Mouse (Mus musculus) C2C12 (cell line): ENCODE results near the gene Tuba1a. TPM values are rescaled to one million over a fixed set of nuclear protein-coding genes. Genes with fewer than 3 reads are reported as not detected.

Experiments used
- H3K27me3 ChIP-seq: one replicate; pipeline ENCODE4 v1.6.1; 2011; ENCODE audit not compliant: control insufficient read depth, insufficient read depth, insufficient read length
- H3K36me3 ChIP-seq: one replicate; pipeline ENCODE4 v1.6.1; 2011; ENCODE audit not compliant: control insufficient read depth, insufficient read depth
- H3K4me3 ChIP-seq: one replicate; pipeline ENCODE4 v1.5.1; 2011; ENCODE audit warnings: mild to moderate bottlenecking, control low read depth; ENCODE audit not compliant: poor library complexity, insufficient read depth, severe bottlenecking
- H3K79me2 ChIP-seq: one replicate; pipeline ENCODE4 v1.6.1; 2011; ENCODE audit not compliant: control insufficient read depth, insufficient read depth
- H3K79me3 ChIP-seq: one replicate; pipeline ENCODE4 v1.6.1; 2011; ENCODE audit warnings: low read depth, control low read depth
- H3ac ChIP-seq: one replicate; pipeline ENCODE3; 2011; ENCODE audit warnings: low read depth; ENCODE audit not compliant: control insufficient read depth, insufficient read length
- CEBPB ChIP-seq: IDR thresholded peaks from one replicate; pipeline ENCODE4 v1.6.1; 2011; ENCODE audit warnings: low read depth, mild to moderate bottlenecking, control low read depth, moderate library complexity
- CTCF ChIP-seq: IDR thresholded peaks from one replicate; pipeline ENCODE4 v1.5.1; 2011; ENCODE audit not compliant: control insufficient read depth, insufficient read depth, insufficient read length
- FOSL1 ChIP-seq: IDR thresholded peaks from one replicate; pipeline ENCODE4 v1.8.0; 2011; ENCODE audit warnings: mild to moderate bottlenecking, low read length; ENCODE audit not compliant: poor library complexity, insufficient read depth, severe bottlenecking
- MAX ChIP-seq: IDR thresholded peaks from one replicate; pipeline ENCODE4 v1.6.1; 2011; ENCODE audit warnings: mild to moderate bottlenecking, control low read depth
- MYOD1 ChIP-seq: IDR thresholded peaks from one replicate; pipeline ENCODE4 v1.6.1; 2011; ENCODE audit warnings: low read depth; ENCODE audit not compliant: control insufficient read depth, insufficient read length
- MYOG ChIP-seq: IDR thresholded peaks from one replicate; pipeline ENCODE4 v1.6.1; 2011; ENCODE audit not compliant: control insufficient read depth, insufficient read length; ENCODE audit errors: extremely low read depth
- USF1 ChIP-seq: IDR thresholded peaks from one replicate; pipeline ENCODE4 v1.6.1; 2011; ENCODE audit warnings: low read depth, mild to moderate bottlenecking, control low read depth, moderate library complexity
- polyA plus RNA-seq: library from polyadenylated mRNA; unstranded; fragments of >200 nt; fragmentation: generic; extraction: Trizol; gene quantifications from one replicate; pipeline ENCODE4 v1.2.1, GENCODE M21; 2012; ENCODE audit warnings: missing spikeins

Tuba1a gene
- polyA plus RNA-seq, 1 experiment: 2,758 TPM

DNA sequence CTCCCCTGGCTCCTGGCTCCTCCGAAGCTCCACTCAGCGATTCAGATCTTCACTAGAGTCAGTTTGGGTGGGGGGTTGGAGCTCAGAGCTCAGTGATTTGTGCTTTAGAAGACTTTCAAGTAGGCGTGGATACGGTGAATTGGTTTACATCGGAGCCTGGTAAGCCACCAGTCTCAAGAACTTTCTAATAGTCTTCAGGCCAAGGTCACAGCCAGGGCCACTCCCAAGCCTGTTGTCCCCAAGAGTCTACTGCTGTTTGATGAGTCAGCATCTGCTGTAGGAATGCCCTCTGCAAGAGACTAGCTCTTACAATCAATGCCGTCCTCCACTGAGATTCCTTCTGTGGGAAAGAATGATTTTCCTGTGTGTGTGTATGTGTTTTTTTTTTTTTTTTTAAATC is 28.6 kb upstream of the Tuba1a start:
- H3K79me3 ChIP-seq: no peaks in the 10 kb centered on the region
- TF ChIP-seq FOSL1 (no peak), MYOG (no peak), MAX (no peak), MYOD1 (no peak), CEBPB (no peak), USF1 (no peak), CTCF (no peak)
- no peaks in the 10 kb centered on the region for H3K27me3 ChIP-seq
- H3K79me2 ChIP-seq: peaks cover 4% of the 10 kb centered on the region
- H3K4me3 ChIP-seq: no peak overlapping the region
- H3K36me3 ChIP-seq: no peaks in the 10 kb centered on the region
- H3ac ChIP-seq: no peak overlapping the region

DNA sequence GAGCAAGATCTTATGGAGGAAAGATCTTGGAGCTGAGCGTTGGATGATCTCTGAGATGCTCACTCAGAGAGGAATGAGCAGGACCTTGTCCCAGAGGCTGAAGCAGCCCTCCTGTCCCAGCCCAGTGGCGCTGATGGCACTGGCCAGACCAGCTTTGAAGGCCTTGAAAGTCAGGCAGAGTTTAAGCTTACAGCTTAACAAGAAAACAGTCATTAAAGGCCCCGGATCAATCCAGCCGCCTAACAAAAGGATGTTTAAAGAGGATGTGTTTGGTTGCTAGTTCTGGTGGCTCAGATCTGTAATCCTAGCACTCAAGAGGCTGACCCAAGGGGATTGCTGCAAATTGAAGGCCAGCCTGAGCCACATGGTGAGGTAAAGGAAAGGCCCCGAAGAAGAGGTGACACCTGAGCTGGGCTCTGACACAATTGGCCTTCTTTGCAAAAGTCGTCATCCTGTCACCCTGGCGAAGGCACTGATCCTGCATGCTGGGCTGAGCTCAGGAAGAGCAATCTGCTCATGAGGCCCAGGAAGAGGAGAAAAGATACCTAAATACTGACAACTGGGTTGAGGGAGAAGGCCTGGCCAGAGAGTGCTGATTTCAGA is 26.6 kb upstream of the Tuba1a start:
- TF ChIP-seq CTCF (no peak), MYOG (no peak), FOSL1 (no peak), MYOD1 (no peak), MAX (no peak)
- Histone ChIP-seq H3K79me3 (no peaks in the 10 kb centered on the region), H3K36me3 (no peaks in the 10 kb centered on the region)

DNA sequence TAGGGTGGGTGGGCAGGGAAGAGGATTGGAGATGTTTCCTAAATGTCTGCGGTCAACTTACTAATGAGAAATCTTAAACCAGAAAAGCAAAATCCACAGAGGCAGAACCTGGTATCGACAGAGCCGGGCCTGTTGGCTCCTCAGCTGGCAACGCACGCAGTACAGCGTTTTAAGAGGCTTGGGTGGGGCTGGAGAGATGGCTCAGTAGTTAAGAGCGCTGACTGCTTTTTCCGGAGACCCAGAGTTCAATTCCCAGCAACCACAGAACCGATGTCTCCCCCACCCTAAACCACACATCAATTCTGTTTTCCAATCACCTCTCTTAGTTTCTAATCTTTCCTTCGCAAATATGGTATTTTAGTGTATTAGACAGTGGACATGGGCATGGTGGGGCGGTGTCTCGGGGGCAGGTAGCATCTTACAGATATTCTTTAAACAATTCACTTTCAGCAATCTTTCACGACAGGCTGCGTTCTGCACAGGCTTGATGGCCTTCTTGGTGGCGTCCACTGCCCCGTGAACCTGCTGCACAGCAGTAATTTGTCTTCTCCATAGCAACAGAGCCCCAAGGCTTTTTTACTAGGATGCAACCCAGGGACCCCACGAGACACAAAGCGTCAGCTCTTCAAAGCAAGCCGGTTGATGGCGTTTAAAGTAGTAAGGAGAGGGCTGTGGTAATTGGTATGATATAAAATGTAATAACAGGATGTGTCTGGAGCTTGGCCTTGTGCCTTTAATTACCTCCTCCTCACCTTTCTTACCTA is 25.1 kb upstream of the Tuba1a start:
- Histone ChIP-seq H3K27me3 (no peaks in the 10 kb centered on the region), H3K36me3 (no peaks in the 10 kb centered on the region), H3K79me2 (no peaks in the 10 kb centered on the region), H3K79me3 (no peaks in the 10 kb centered on the region), H3ac (no peak overlapping the region), H3K4me3 (no peak overlapping the region)
- TF ChIP-seq MYOD1 (no peak), CEBPB (no peak), MYOG (no peak), FOSL1 (no peak), CTCF (no peak), MAX (no peak), USF1 (no peak)

More for the DNA sequence above, 26.6 kb upstream of the Tuba1a start:
- no peak overlapping the region for H3K4me3 ChIP-seq
- peaks cover 4% of the 10 kb centered on the region for H3K79me2 ChIP-seq
- no peak overlapping the region for H3ac ChIP-seq
- H3K27me3 ChIP-seq: no peaks in the 10 kb centered on the region

DNA sequence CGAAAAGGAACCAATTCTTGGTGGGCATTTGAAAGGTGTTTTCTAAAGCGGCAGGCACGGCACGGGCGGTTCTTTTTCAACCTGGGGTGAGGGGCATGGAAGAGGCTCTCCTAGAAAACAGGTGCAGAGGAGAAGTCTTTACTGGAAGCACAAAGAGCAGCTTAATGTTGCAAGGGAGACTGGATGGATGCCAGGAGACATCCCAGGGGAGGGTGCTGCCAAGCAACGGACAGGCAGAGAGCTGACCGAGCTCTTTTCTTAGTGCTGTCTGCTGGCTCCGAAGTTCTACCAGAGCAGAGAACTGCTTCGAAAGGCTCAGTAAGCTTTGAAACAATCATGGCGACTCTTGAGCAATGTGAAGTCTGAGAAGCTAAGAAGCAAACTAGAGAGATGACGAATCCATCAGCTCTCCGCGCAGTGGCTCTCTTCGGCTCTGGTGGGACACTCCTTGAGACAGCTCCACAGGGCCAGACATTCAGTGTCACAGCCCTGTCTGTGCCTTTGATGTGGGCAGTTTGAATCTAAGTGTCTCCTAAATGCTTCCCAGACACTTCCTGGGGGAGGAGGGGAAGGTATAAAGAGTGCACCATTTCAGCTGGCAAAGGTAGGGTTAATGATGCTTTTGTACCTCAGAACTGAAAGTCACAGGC is 24.4 kb upstream of the Tuba1a start:
- no peak overlapping the region for H3ac ChIP-seq
- TF ChIP-seq MAX (no peak), MYOD1 (peak; percentile 41), FOSL1 (no peak), CTCF (no peak), MYOG (no peak), USF1 (no peak), CEBPB (peak; percentile 30)
- no peaks in the 10 kb centered on the region for H3K79me2 ChIP-seq
- no peak overlapping the region for H3K4me3 ChIP-seq
- no peaks in the 10 kb centered on the region for H3K36me3 ChIP-seq
- H3K79me3 ChIP-seq: no peaks in the 10 kb centered on the region
- no peaks in the 10 kb centered on the region for H3K27me3 ChIP-seq

DNA sequence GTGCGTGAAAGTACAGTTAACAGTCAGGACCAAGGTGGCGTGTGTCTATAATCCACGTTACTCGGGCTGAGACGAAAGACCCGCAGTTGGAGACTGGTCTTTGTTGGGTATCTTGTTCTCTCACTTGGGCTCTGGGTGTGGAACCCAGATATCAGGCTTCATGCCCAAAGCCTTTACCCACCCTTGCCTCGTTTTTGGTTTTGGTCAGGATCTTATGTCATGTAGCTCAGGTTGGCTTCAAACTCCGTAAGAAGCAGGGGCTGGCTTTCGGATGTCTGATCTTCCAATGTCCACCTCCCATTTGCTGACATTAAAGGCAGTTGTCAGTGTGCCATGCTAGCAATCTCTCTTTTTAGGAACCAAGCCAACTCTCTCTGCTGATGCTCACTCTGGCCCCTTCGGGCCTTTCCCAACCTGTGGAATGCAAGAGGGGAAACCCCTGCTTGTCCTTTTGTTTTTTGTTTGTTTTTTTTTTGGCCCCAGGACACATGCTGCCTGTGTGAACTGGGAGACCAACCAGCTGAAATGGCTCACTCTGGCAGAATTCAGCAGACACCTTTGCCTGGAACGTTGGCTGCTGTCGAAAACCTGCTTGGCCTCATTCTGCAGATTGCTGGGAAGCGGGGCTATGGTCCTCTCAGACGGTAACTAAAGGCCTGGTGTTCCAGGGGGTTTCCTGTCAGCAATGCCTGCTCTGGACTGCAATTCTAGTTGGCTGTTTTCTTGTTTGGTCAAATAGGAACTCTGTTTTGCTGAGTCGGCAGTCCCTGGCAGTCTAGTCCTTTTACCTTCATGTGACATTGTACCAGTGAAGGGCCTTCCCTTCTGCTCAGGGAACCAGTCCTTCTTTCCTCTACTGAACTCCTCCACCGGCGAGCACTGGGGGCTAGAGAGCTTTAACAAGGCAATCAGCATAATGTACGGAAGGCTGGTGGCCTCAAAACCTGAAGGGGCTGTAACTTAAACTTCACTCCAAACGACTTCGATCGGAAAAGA is 23.6 kb upstream of the Tuba1a start:
- Histone ChIP-seq H3K4me3 (no peak overlapping the region), H3K79me3 (no peaks in the 10 kb centered on the region), H3ac (no peak overlapping the region), H3K27me3 (no peaks in the 10 kb centered on the region), H3K79me2 (no peaks in the 10 kb centered on the region), H3K36me3 (no peaks in the 10 kb centered on the region)
- TF ChIP-seq CTCF (no peak), FOSL1 (no peak), MYOG (no peak), MAX (no peak), USF1 (no peak), CEBPB (no peak), MYOD1 (no peak)
